Mouse (Mus musculus) liver, postnatal 0 days (tissue): Measurements from ENCODE around the gene Arf5. TPM values are rescaled to one million over a fixed set of nuclear protein-coding genes. Genes with fewer than 3 reads are reported as not detected.

ENCODE experiments used
- ATAC-seq: fragments of 200-750 bp; cut with Nextera tagmentation; 2 replicates; pipeline ENCODE4 v1.8.0; 2017; ENCODE audit warnings: mild to moderate bottlenecking, moderate library complexity
- DNase-seq: peaks from one replicate; pipeline ENCODE4 v3.0.0-alpha.2; 2016
- H3K27ac ChIP-seq: fragments of 300-500 bp; sonication (generic); 2 replicates; pipeline ENCODE4 v1.5.1; 2014; ENCODE audit warnings: antibody characterized with exemption, moderate library complexity, mild to moderate bottlenecking, low read depth
- H3K27me3 ChIP-seq: fragments of 300-500 bp; sonication (generic); 2 replicates; pipeline ENCODE4 v1.6.1; 2014; ENCODE audit warnings: low read length, control low read depth, mixed read lengths; ENCODE audit not compliant: insufficient read depth
- H3K36me3 ChIP-seq: fragments of 300-500 bp; sonication (generic); replicated peaks from 2 replicates; pipeline ENCODE4 v1.6.1; 2014; ENCODE audit warnings: mild to moderate bottlenecking, control low read depth, low read length, moderate library complexity, mixed read lengths; ENCODE audit not compliant: insufficient read depth
- H3K4me1 ChIP-seq: fragments of 300-500 bp; sonication (generic); 2 replicates; pipeline ENCODE4 v1.6.1; 2014; ENCODE audit warnings: antibody characterized with exemption, mild to moderate bottlenecking, control low read depth; ENCODE audit not compliant: insufficient read depth
- H3K4me2 ChIP-seq: fragments of 300-500 bp; sonication (generic); 2 replicates; pipeline ENCODE4 v1.6.1; 2014; ENCODE audit warnings: low read depth, mild to moderate bottlenecking, low read length, moderate library complexity, mixed read lengths
- H3K4me3 ChIP-seq: fragments of 300-500 bp; sonication (generic); 2 replicates; pipeline ENCODE4 v1.5.1; 2014; ENCODE audit warnings: low read depth, low read length
- H3K9ac ChIP-seq: fragments of 300-500 bp; sonication (generic); replicated peaks from 2 replicates; pipeline ENCODE4 v1.6.1; 2014; ENCODE audit warnings: mild to moderate bottlenecking, moderate library complexity
- H3K9me3 ChIP-seq: fragments of 300-500 bp; sonication (generic); 2 replicates; pipeline ENCODE4 v1.6.1; 2016; ENCODE audit warnings: mild to moderate bottlenecking, control low read depth, low read length, mixed read lengths
- CTCF ChIP-seq: sonication (generic); IDR thresholded peaks from 2 replicates; pipeline ENCODE4 v1.5.1; 2016; ENCODE audit warnings: antibody characterized with exemption, low read depth
- EP300 ChIP-seq: IDR thresholded peaks from 2 replicates; pipeline ENCODE4 v1.6.1; 2016; ENCODE audit warnings: antibody characterized with exemption, low read depth, mild to moderate bottlenecking
- WGBS: fragments of 180-500 bp; shearing (Covaris S2); extraction: QIAGEN DNeasy Blood & Tissue Kit; methylation state at CpG from one replicate; pipeline ENCODE4 v1.1.7; 2014; ENCODE audit not compliant: insufficient replicate concordance; 5-methylcytosine and 5-hydroxymethylcytosine counted together
- polyA plus RNA-seq: library from polyadenylated mRNA; unstranded; fragments of >200 nt; fragmentation: Nextera tagmentation; extraction: Ambion mirVana; gene quantifications from 2 replicates; pipeline ENCODE4 v1.2.1, GENCODE M21; 2015

The Arf5 gene
- polyA plus RNA-seq, 1 experiment from 2014 or later, result 272 TPM

DNA sequence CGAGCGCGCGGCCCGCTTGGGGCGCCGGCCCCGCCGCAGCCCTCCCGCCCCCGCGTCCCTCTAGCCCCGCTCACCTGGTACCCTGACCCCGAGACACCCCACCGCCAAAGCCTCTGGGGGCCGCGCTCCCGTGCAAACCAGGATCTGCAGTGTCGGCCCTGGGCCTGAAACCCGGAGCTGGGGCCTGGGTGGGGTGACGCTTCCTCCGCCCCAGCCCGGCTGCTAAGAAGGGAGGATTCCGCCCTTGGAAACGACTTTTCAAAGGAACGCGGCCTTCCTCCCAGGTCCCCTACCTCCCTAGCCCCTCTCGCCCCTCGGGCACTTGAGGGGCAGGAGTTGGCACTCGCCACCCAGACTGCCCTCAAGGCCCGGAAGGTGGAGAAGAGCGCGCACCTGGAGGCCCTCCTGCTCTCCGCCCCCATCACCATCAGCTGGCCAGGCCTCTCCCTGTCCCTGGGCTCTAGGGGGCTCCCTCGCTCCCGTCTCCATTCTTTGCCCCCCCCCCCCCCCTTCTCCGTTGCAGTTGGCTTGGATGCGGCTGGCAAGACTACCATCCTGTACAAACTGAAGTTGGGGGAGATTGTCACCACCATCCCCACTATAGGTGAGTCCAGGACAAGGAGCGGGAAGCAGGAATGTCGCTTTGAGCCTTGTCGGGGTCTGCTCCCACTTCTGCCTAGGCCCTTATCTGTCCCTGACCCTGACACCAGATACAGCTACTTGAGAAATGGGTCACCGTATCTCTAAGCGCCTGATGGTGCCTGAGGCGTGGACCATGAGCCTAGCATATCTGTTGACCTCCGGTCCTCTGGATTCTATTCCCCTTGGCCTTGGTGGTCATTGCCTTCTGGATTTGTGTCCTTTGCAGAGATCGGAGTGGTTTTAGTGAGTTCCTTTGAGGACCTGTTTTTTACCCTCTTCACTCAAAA lies 671 bp downstream of the Arf5 start:
- Histone ChIP-seq H3K4me1 (peaks cover 47% of the 10 kb centered on the region), H3K36me3 (peaks cover 18% of the 10 kb centered on the region), H3K4me3 (peak overlapping the region; percentile 98), H3K9me3 (no peaks in the 10 kb centered on the region), H3K4me2 (peak overlapping the region; percentile 75), H3K9ac (peak overlapping the region; percentile 98), H3K27me3 (no peaks in the 10 kb centered on the region), H3K27ac (peak overlapping the region; percentile 91)
- ATAC-seq (peak; percentile 46), DNase-seq (peak; percentile 72)
- TF ChIP-seq EP300 (peak; percentile 90), CTCF (peak; percentile 59)
- WGBS, result 7% methylated on average over 36 of the region's 46 CpGs

- Histone ChIP-seq H3K4me3 (peak overlapping the region; percentile 98), H3K9ac (peak overlapping the region; percentile 98), H3K4me1 (peaks cover 37% of the 10 kb centered on the region), H3K9me3 (no peaks in the 10 kb centered on the region), H3K4me2 (peak overlapping the region; percentile 75), H3K27me3 (no peaks in the 10 kb centered on the region), H3K27ac (peak overlapping the region; percentile 91; the same call in 1 of the 2 replicates), H3K36me3 (peaks cover 18% of the 10 kb centered on the region)
- TF ChIP-seq EP300 (no peak), CTCF (no peak)
- DNase-seq, result no peak
- 61% methylated on average over 6 of the region's 6 CpGs for WGBS
- ATAC-seq, result no peak
Measured at GRCm38 (mm10) chr6:28425019-28425418, 1.7 kb downstream of the Arf5 start.

- Histone ChIP-seq H3K4me3 (no peak within 1 kb of the TSS), H3K9me3 (no peaks in the 10 kb centered on the region), H3K4me1 (peaks cover 24% of the 10 kb centered on the region), H3K27me3 (no peaks in the 10 kb centered on the region), H3K4me2 (no peak within 1 kb of the TSS), H3K9ac (no peak within 1 kb of the TSS), H3K27ac (no peak within 1 kb of the TSS), H3K36me3 (peaks cover 18% of the 10 kb centered on the region)
- no peak for DNase-seq
- TF ChIP-seq CTCF, result no peak
- no peak for TF ChIP-seq EP300
- 78% methylated on average over 3 of the region's 3 CpGs for WGBS
- no peak for ATAC-seq
Measured at GRCm38 (mm10) chr6:28427096-28427839, 3.9 kb downstream of the Arf5 start, which contains the start of gene Fscn3. Fscn3 (plus strand) TSS chr6:28427789.

DNA sequence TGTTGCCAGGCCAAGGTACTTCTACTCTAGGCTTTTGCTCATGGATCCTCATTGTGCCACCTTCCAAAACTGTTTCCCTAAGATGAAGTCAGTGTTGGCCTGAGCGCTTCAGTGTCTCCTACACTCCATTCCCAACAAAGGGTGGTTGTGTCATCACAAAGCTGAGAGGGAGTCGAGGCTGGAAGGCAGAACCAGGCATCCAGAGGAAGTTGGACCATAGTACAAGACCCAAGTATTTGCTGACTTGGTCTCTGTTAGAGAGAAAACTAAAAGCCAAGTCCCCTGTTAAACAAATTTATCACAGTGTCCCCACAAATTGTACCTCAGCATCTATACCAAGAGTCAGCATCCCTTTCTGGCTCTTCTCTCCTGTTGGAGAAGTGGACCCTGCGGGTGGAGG lies 4.9 kb downstream of the Arf5 start, which contains the start of gene Gcc1:
Gene Gcc1, minus strand, starts transcription at position 101 of the 400 bp plus-strand sequence.
- no peak within 1 kb of the TSS for H3K9ac ChIP-seq
- no peaks in the 10 kb centered on the region for H3K27me3 ChIP-seq
- whole genome bisulfite sequencing, result 85% methylated on average over 3 of the region's 3 CpGs
- no peak for TF ChIP-seq CTCF
- no peak for TF ChIP-seq EP300
- ATAC-seq, result no peak
- no peaks in the 10 kb centered on the region for H3K9me3 ChIP-seq
- H3K36me3 ChIP-seq, result peaks cover 18% of the 10 kb centered on the region
- H3K4me2 ChIP-seq, result no peak within 1 kb of the TSS
- H3K27ac ChIP-seq, result no peak within 1 kb of the TSS
- H3K4me1 ChIP-seq, result peaks cover 19% of the 10 kb centered on the region
- H3K4me3 ChIP-seq, result no peak within 1 kb of the TSS
- no peak for DNase-seq

- Histone ChIP-seq H3K4me2 (no peak overlapping the region), H3K4me1 (peaks cover 16% of the 10 kb centered on the region), H3K36me3 (peaks cover 18% of the 10 kb centered on the region), H3K9ac (no peak overlapping the region), H3K27me3 (no peaks in the 10 kb centered on the region), H3K9me3 (no peaks in the 10 kb centered on the region), H3K4me3 (no peak overlapping the region), H3K27ac (no peak overlapping the region)
- TF ChIP-seq CTCF (no peak), EP300 (no peak)
- ATAC-seq, result no peak
- WGBS, result 85% methylated on average over 11 of the region's 11 CpGs
- DNase-seq, result no peak
Measured at GRCm38 (mm10) chr6:28429870-28430269, 6.5 kb downstream of the Arf5 start.
